Mouse (Mus musculus) cortical plate, adult 2 months (tissue): ENCODE results near the gene Stx7.

Source experiments
- CTCF ChIP-seq: fragments of 200-500 bp; IDR thresholded peaks from 2 replicates; pipeline ENCODE4 v1.5.1; 2011; ENCODE audit warnings: mild to moderate bottlenecking, control low read depth, low read length; ENCODE audit not compliant: insufficient read depth; ENCODE audit errors: extremely low read depth
- POLR2A ChIP-seq: fragments of 200-500 bp; IDR thresholded peaks from 2 replicates; pipeline ENCODE4 v1.6.1; 2011; ENCODE audit warnings: mild to moderate bottlenecking, low read length, control low read depth; ENCODE audit not compliant: insufficient read depth; ENCODE audit errors: extremely low read depth

- TF ChIP-seq POLR2A: no peak
- no peak for TF ChIP-seq CTCF
These were observed 9.6 kb downstream of the Stx7 start for GRCm38 (mm10) chr10:24158470-24159254.
